Mouse (Mus musculus): ENCODE data around the gene Klb. TPM values are rescaled to one million over a fixed set of nuclear protein-coding genes. Genes with fewer than 3 reads are reported as not detected.
A peak's percentile ranks its signal among the peaks of the same experiment; 100 is the strongest.

Klb gene
- polyA plus RNA-seq, 1 experiment from 2014 or later, result 0.04 TPM

GRCm38 (mm10) chr5:65354097-65354496, 6.0 kb downstream of the Klb start:
- DNase-seq (ENCODE audit: low spot score, missing footprints), result no peak
- WGBS, result 87% methylated on average over 3 of the region's 3 CpGs
- no peak for ATAC-seq (ENCODE audit: low FRiP score)
- Histone ChIP-seq H3K27ac (ENCODE audit: low read depth, low read length) (no peak overlapping the region), H3K4me3 (ENCODE audit: low read depth, low read length) (no peak overlapping the region), H3K27me3 (ENCODE audit: control insufficient read depth, insufficient read depth, low read length) (no peaks in the 10 kb centered on the region), H3K9me3 (ENCODE audit: control insufficient read depth, low read length) (no peaks in the 10 kb centered on the region; the same call in 1 of the 2 replicates), H3K4me2 (no peak overlapping the region), H3K4me1 (ENCODE audit: control insufficient read depth, insufficient read depth, low read length) (no peaks in the 10 kb centered on the region), H3K36me3 (ENCODE audit: control insufficient read depth, insufficient read depth, low read length) (no peaks in the 10 kb centered on the region), H3K9ac (ENCODE audit: low read length) (no peak overlapping the region)

GRCm38 (mm10) chr5:65354985-65355384, 6.9 kb downstream of the Klb start:
- H3K9me3 ChIP-seq (ENCODE audit: control insufficient read depth, low read length), result no peaks in the 10 kb centered on the region; the same call in 1 of the 2 replicates
- no peak overlapping the region for H3K27ac ChIP-seq (ENCODE audit: low read depth, low read length)
- H3K4me2 ChIP-seq, result no peak overlapping the region
- H3K27me3 ChIP-seq (ENCODE audit: control insufficient read depth, insufficient read depth, low read length), result no peaks in the 10 kb centered on the region
- H3K9ac ChIP-seq (ENCODE audit: low read length), result no peak overlapping the region
- H3K4me3 ChIP-seq (ENCODE audit: low read depth, low read length), result no peak overlapping the region
- H3K4me1 ChIP-seq (ENCODE audit: control insufficient read depth, insufficient read depth, low read length), result no peaks in the 10 kb centered on the region
- WGBS, result 81% methylated on average over 5 of the region's 5 CpGs
- H3K36me3 ChIP-seq (ENCODE audit: control insufficient read depth, insufficient read depth, low read length), result no peaks in the 10 kb centered on the region
- ATAC-seq (ENCODE audit: low FRiP score) (no peak), DNase-seq (ENCODE audit: low spot score, missing footprints) (no peak)

- Histone ChIP-seq H3K9me3 (ENCODE audit: control insufficient read depth, low read length) (no peaks in the 10 kb centered on the region; the same call in 1 of the 2 replicates), H3K27ac (ENCODE audit: low read depth, low read length) (no peak overlapping the region), H3K4me1 (ENCODE audit: control insufficient read depth, insufficient read depth, low read length) (no peaks in the 10 kb centered on the region), H3K4me2 (no peak overlapping the region), H3K27me3 (ENCODE audit: control insufficient read depth, insufficient read depth, low read length) (no peaks in the 10 kb centered on the region), H3K36me3 (ENCODE audit: control insufficient read depth, insufficient read depth, low read length) (no peaks in the 10 kb centered on the region), H3K9ac (ENCODE audit: low read length) (no peak overlapping the region), H3K4me3 (ENCODE audit: low read depth, low read length) (no peak overlapping the region)
- no peak for ATAC-seq (ENCODE audit: low FRiP score)
- no peak for DNase-seq (ENCODE audit: low spot score, missing footprints)
- 81% methylated on average over 6 of the region's 6 CpGs for WGBS
Measured at GRCm38 (mm10) chr5:65356851-65357250, 8.7 kb downstream of the Klb start.

- 91% methylated on average over 3 of the region's 3 CpGs for WGBS
- no peak overlapping the region for H3K9ac ChIP-seq (ENCODE audit: low read length)
- no peaks in the 10 kb centered on the region; the same call in 1 of the 2 replicates for H3K9me3 ChIP-seq (ENCODE audit: control insufficient read depth, low read length)
- no peak overlapping the region for H3K4me2 ChIP-seq
- H3K27ac ChIP-seq (ENCODE audit: low read depth, low read length), result no peak overlapping the region
- no peaks in the 10 kb centered on the region for H3K27me3 ChIP-seq (ENCODE audit: control insufficient read depth, insufficient read depth, low read length)
- DNase-seq (ENCODE audit: low spot score, missing footprints) (no peak), ATAC-seq (ENCODE audit: low FRiP score) (no peak)
- no peaks in the 10 kb centered on the region for H3K4me1 ChIP-seq (ENCODE audit: control insufficient read depth, insufficient read depth, low read length)
- no peak overlapping the region for H3K4me3 ChIP-seq (ENCODE audit: low read depth, low read length)
- no peaks in the 10 kb centered on the region for H3K36me3 ChIP-seq (ENCODE audit: control insufficient read depth, insufficient read depth, low read length)
Measured at GRCm38 (mm10) chr5:65357771-65358170, 9.7 kb downstream of the Klb start.

GRCm38 (mm10) chr5:65367837-65368236, 19.7 kb downstream of the Klb start:
- WGBS, result 90% methylated on average over 11 of the region's 11 CpGs
- ATAC-seq (ENCODE audit: low FRiP score), result no peak
- Histone ChIP-seq H3K9me3 (ENCODE audit: control insufficient read depth, low read length) (no peaks in the 10 kb centered on the region), H3K27ac (ENCODE audit: low read depth, low read length) (no peak overlapping the region), H3K4me3 (ENCODE audit: low read depth, low read length) (no peak overlapping the region), H3K4me2 (no peak overlapping the region), H3K36me3 (ENCODE audit: control insufficient read depth, insufficient read depth, low read length) (no peaks in the 10 kb centered on the region), H3K9ac (ENCODE audit: low read length) (no peak overlapping the region), H3K27me3 (ENCODE audit: control insufficient read depth, insufficient read depth, low read length) (no peaks in the 10 kb centered on the region), H3K4me1 (ENCODE audit: control insufficient read depth, insufficient read depth, low read length) (no peaks in the 10 kb centered on the region)
- no peak for DNase-seq (ENCODE audit: low spot score, missing footprints)

GRCm38 (mm10) chr5:65371551-65371950, 23.4 kb downstream of the Klb start:
- Histone ChIP-seq H3K4me1 (ENCODE audit: control insufficient read depth, insufficient read depth, low read length) (no peaks in the 10 kb centered on the region), H3K9ac (ENCODE audit: low read length) (no peak overlapping the region), H3K27me3 (ENCODE audit: control insufficient read depth, insufficient read depth, low read length) (no peaks in the 10 kb centered on the region), H3K9me3 (ENCODE audit: control insufficient read depth, low read length) (no peaks in the 10 kb centered on the region), H3K4me2 (no peak overlapping the region), H3K36me3 (ENCODE audit: control insufficient read depth, insufficient read depth, low read length) (no peaks in the 10 kb centered on the region), H3K4me3 (ENCODE audit: low read depth, low read length) (no peak overlapping the region), H3K27ac (ENCODE audit: low read depth, low read length) (no peak overlapping the region)
- ATAC-seq (ENCODE audit: low FRiP score), result no peak
- DNase-seq (ENCODE audit: low spot score, missing footprints), result no peak
- WGBS, result 98% methylated on average over 7 of the region's 7 CpGs

- Histone ChIP-seq H3K9me3 (ENCODE audit: control insufficient read depth, low read length) (no peaks in the 10 kb centered on the region), H3K27me3 (ENCODE audit: control insufficient read depth, insufficient read depth, low read length) (no peaks in the 10 kb centered on the region), H3K4me1 (ENCODE audit: control insufficient read depth, insufficient read depth, low read length) (no peaks in the 10 kb centered on the region), H3K4me3 (ENCODE audit: low read depth, low read length) (no peak overlapping the region), H3K36me3 (ENCODE audit: control insufficient read depth, insufficient read depth, low read length) (no peaks in the 10 kb centered on the region), H3K9ac (ENCODE audit: low read length) (no peak overlapping the region), H3K27ac (ENCODE audit: low read depth, low read length) (no peak overlapping the region), H3K4me2 (no peak overlapping the region)
- WGBS, result 89% methylated on average over 7 of the region's 7 CpGs
- no peak for ATAC-seq (ENCODE audit: low FRiP score)
- no peak for DNase-seq (ENCODE audit: low spot score, missing footprints)
Measured at GRCm38 (mm10) chr5:65374746-65375145, 26.6 kb downstream of the Klb start.

GRCm38 (mm10) chr5:65385704-65386103, 37.6 kb downstream of the Klb start:
- no peak overlapping the region for H3K4me2 ChIP-seq
- WGBS, result 72% methylated on average over 2 of the region's 2 CpGs
- DNase-seq (ENCODE audit: low spot score, missing footprints) (peak; percentile 72), ATAC-seq (ENCODE audit: low FRiP score) (no peak)
- no peak overlapping the region for H3K9ac ChIP-seq (ENCODE audit: low read length)
- H3K27ac ChIP-seq (ENCODE audit: low read depth, low read length), result no peak overlapping the region
- no peaks in the 10 kb centered on the region for H3K9me3 ChIP-seq (ENCODE audit: control insufficient read depth, low read length)
- no peak overlapping the region for H3K4me3 ChIP-seq (ENCODE audit: low read depth, low read length)
- no peaks in the 10 kb centered on the region for H3K27me3 ChIP-seq (ENCODE audit: control insufficient read depth, insufficient read depth, low read length)
- peaks cover 12% of the 10 kb centered on the region for H3K36me3 ChIP-seq (ENCODE audit: control insufficient read depth, insufficient read depth, low read length)
- peaks cover 11% of the 10 kb centered on the region for H3K4me1 ChIP-seq (ENCODE audit: control insufficient read depth, insufficient read depth, low read length)

GRCm38 (mm10) chr5:65387008-65387867, 39.1 kb downstream of the Klb start:
- Histone ChIP-seq H3K4me3 (ENCODE audit: low read depth, low read length) (no peak overlapping the region), H3K4me1 (ENCODE audit: control insufficient read depth, insufficient read depth, low read length) (peaks cover 11% of the 10 kb centered on the region), H3K36me3 (ENCODE audit: control insufficient read depth, insufficient read depth, low read length) (peaks cover 12% of the 10 kb centered on the region), H3K9me3 (ENCODE audit: control insufficient read depth, low read length) (no peaks in the 10 kb centered on the region), H3K4me2 (no peak overlapping the region), H3K27ac (ENCODE audit: low read depth, low read length) (no peak overlapping the region), H3K27me3 (ENCODE audit: control insufficient read depth, insufficient read depth, low read length) (no peaks in the 10 kb centered on the region), H3K9ac (ENCODE audit: low read length) (no peak overlapping the region)
- DNase-seq (ENCODE audit: low spot score, missing footprints), result peak; percentile 86
- 79% methylated on average over 6 of the region's 6 CpGs for WGBS
- no peak for ATAC-seq (ENCODE audit: low FRiP score)
